Mouse (Mus musculus): ENCODE results near the gene Speer4a. TPM values are rescaled to one million over a fixed set of nuclear protein-coding genes. Genes with fewer than 3 reads are reported as not detected.
"Not testable (repeated sequence)": the region's sequence is repeated elsewhere in the genome, so short reads cannot be mapped to it uniquely, and the experiment has no call there.

Gene Speer4a
- not detected in 2 replicates for total RNA-seq (2014; rRNA removed)
- polyA plus RNA-seq (2012; rRNA removed), result not detected in 2 replicates

GRCm38 (mm10) chr5:26039458-26039857 lies at the start of gene Speer4a:
Gene Speer4a (minus strand): TSS chr5:26039558.
- not testable (repeated sequence) for H3K9ac ChIP-seq (ENCODE audit: low read depth, low read length); DNase-seq (ENCODE audit: extremely low read depth, low read depth, low spot score); H3K36me3 ChIP-seq (ENCODE audit: control insufficient read depth, insufficient read depth, low read length); H3K79me2 ChIP-seq (ENCODE audit: control insufficient read depth, insufficient read depth, low read length); H3K4me1 ChIP-seq (ENCODE audit: control insufficient read depth, insufficient read depth, low read length); H3K27ac ChIP-seq (replicated peaks; ENCODE audit: insufficient read depth, low read depth, low read length); H3K27me3 ChIP-seq (ENCODE audit: control insufficient read depth, insufficient read depth, low read length); H3K4me3 ChIP-seq (ENCODE audit: insufficient read depth, low read depth, low read length)
- 61% methylated on average over 2 of the region's 2 CpGs for WGBS

- not testable (repeated sequence) for H3K4me3 ChIP-seq (ENCODE audit: insufficient read depth, low read depth, low read length); H3K9ac ChIP-seq (ENCODE audit: low read depth, low read length); H3K36me3 ChIP-seq (ENCODE audit: control insufficient read depth, insufficient read depth, low read length); H3K27me3 ChIP-seq (ENCODE audit: control insufficient read depth, insufficient read depth, low read length); H3K27ac ChIP-seq (replicated peaks; ENCODE audit: insufficient read depth, low read depth, low read length); H3K79me2 ChIP-seq (ENCODE audit: control insufficient read depth, insufficient read depth, low read length); H3K4me1 ChIP-seq (ENCODE audit: control insufficient read depth, insufficient read depth, low read length); DNase-seq (ENCODE audit: extremely low read depth, low read depth, low spot score)
These were observed 39.7 kb upstream of the Speer4a start for GRCm38 (mm10) chr5:26079023-26079422.

- H3K4me3 ChIP-seq (ENCODE audit: insufficient read depth, low read depth, low read length), result no peak overlapping the region
- H3K36me3 ChIP-seq (ENCODE audit: control insufficient read depth, insufficient read depth, low read length), result no peaks in the 10 kb centered on the region
- H3K4me1 ChIP-seq (ENCODE audit: control insufficient read depth, insufficient read depth, low read length), result no peaks in the 10 kb centered on the region
- H3K27ac ChIP-seq (replicated peaks; ENCODE audit: insufficient read depth, low read depth, low read length), result no peak overlapping the region
- H3K79me2 ChIP-seq (ENCODE audit: control insufficient read depth, insufficient read depth, low read length), result no peaks in the 10 kb centered on the region
- DNase-seq (ENCODE audit: extremely low read depth, low read depth, low spot score), result no peak
- no peak overlapping the region for H3K9ac ChIP-seq (ENCODE audit: low read depth, low read length)
- H3K27me3 ChIP-seq (ENCODE audit: control insufficient read depth, insufficient read depth, low read length), result no peaks in the 10 kb centered on the region
- WGBS, result 79% methylated on average over 24 of the region's 24 CpGs
- no peak for TF ChIP-seq CTCF (IDR thresholded peaks at IDR 0.05; ENCODE audit: low read depth, low read length)
- TF ChIP-seq POLR2A (IDR thresholded peaks at IDR 0.05; ENCODE audit: extremely low read depth, insufficient read depth, low read length), result no peak
These were observed 31.4 kb upstream of the Speer4a start for GRCm38 (mm10) chr5:26070716-26071115.

- not testable (repeated sequence) for H3K27me3 ChIP-seq (ENCODE audit: control insufficient read depth, insufficient read depth, low read length); H3K4me3 ChIP-seq (ENCODE audit: insufficient read depth, low read depth, low read length); H3K4me1 ChIP-seq (ENCODE audit: control insufficient read depth, insufficient read depth, low read length); H3K27ac ChIP-seq (replicated peaks; ENCODE audit: insufficient read depth, low read depth, low read length); H3K9ac ChIP-seq (ENCODE audit: low read depth, low read length); H3K36me3 ChIP-seq (ENCODE audit: control insufficient read depth, insufficient read depth, low read length); H3K79me2 ChIP-seq (ENCODE audit: control insufficient read depth, insufficient read depth, low read length); DNase-seq (ENCODE audit: extremely low read depth, low read depth, low spot score)
- WGBS, result no CpG with 5 or more reads among the region's 2 CpGs
These were observed 19.1 kb upstream of the Speer4a start, which contains the start of gene Gm7347 for GRCm38 (mm10) chr5:26058481-26058880. Gene Gm7347 (minus strand): TSS chr5:26058581.

GRCm38 (mm10) chr5:26022816-26023215 lies 16.5 kb downstream of the Speer4a start, which contains the start of gene Gm5862:
Gene Gm5862 (minus strand): TSS chr5:26022916.
- not testable (repeated sequence) for H3K4me3 ChIP-seq (ENCODE audit: insufficient read depth, low read depth, low read length); H3K27me3 ChIP-seq (ENCODE audit: control insufficient read depth, insufficient read depth, low read length); H3K9ac ChIP-seq (ENCODE audit: low read depth, low read length); DNase-seq (ENCODE audit: extremely low read depth, low read depth, low spot score); H3K79me2 ChIP-seq (ENCODE audit: control insufficient read depth, insufficient read depth, low read length); H3K36me3 ChIP-seq (ENCODE audit: control insufficient read depth, insufficient read depth, low read length); H3K4me1 ChIP-seq (ENCODE audit: control insufficient read depth, insufficient read depth, low read length); H3K27ac ChIP-seq (replicated peaks; ENCODE audit: insufficient read depth, low read depth, low read length)
- no CpG with 5 or more reads among the region's 3 CpGs for WGBS

- DNase-seq (ENCODE audit: extremely low read depth, low read depth, low spot score); H3K79me2 ChIP-seq (ENCODE audit: control insufficient read depth, insufficient read depth, low read length): not testable (repeated sequence)
- 58% methylated on average over 7 of the region's 7 CpGs for WGBS
These were observed 31.7 kb downstream of the Speer4a start for GRCm38 (mm10) chr5:26007697-26008096.

GRCm38 (mm10) chr5:26006937-26007695 lies 32.2 kb downstream of the Speer4a start:
- not testable (repeated sequence) for H3K4me3 ChIP-seq (ENCODE audit: insufficient read depth, low read depth, low read length); H3K27me3 ChIP-seq (ENCODE audit: control insufficient read depth, insufficient read depth, low read length); H3K4me1 ChIP-seq (ENCODE audit: control insufficient read depth, insufficient read depth, low read length); H3K27ac ChIP-seq (replicated peaks; ENCODE audit: insufficient read depth, low read depth, low read length); H3K79me2 ChIP-seq (ENCODE audit: control insufficient read depth, insufficient read depth, low read length); H3K9ac ChIP-seq (ENCODE audit: low read depth, low read length); DNase-seq (ENCODE audit: extremely low read depth, low read depth, low spot score); H3K36me3 ChIP-seq (ENCODE audit: control insufficient read depth, insufficient read depth, low read length)
- 16% methylated on average over 45 of the region's 45 CpGs for WGBS

More at GRCm38 (mm10) chr5:26007697-26008096, 31.7 kb downstream of the Speer4a start:
- H3K4me1 ChIP-seq (ENCODE audit: control insufficient read depth, insufficient read depth, low read length); H3K9ac ChIP-seq (ENCODE audit: low read depth, low read length); H3K27me3 ChIP-seq (ENCODE audit: control insufficient read depth, insufficient read depth, low read length); H3K27ac ChIP-seq (replicated peaks; ENCODE audit: insufficient read depth, low read depth, low read length); H3K36me3 ChIP-seq (ENCODE audit: control insufficient read depth, insufficient read depth, low read length); H3K4me3 ChIP-seq (ENCODE audit: insufficient read depth, low read depth, low read length): not testable (repeated sequence)

- H3K4me3 ChIP-seq (ENCODE audit: insufficient read depth, low read depth, low read length); DNase-seq (ENCODE audit: extremely low read depth, low read depth, low spot score); H3K36me3 ChIP-seq (ENCODE audit: control insufficient read depth, insufficient read depth, low read length); H3K27me3 ChIP-seq (ENCODE audit: control insufficient read depth, insufficient read depth, low read length); H3K79me2 ChIP-seq (ENCODE audit: control insufficient read depth, insufficient read depth, low read length); H3K9ac ChIP-seq (ENCODE audit: low read depth, low read length); H3K4me1 ChIP-seq (ENCODE audit: control insufficient read depth, insufficient read depth, low read length); H3K27ac ChIP-seq (replicated peaks; ENCODE audit: insufficient read depth, low read depth, low read length): not testable (repeated sequence)
- 94% methylated on average over 1 of the region's 2 CpGs for whole genome bisulfite sequencing
These were observed 34.7 kb downstream of the Speer4a start, which contains the start of gene Gm1979 for GRCm38 (mm10) chr5:26004698-26005097. Gene Gm1979 (minus strand): TSS chr5:26004798.

- not testable (repeated sequence) for H3K4me1 ChIP-seq (ENCODE audit: control insufficient read depth, insufficient read depth, low read length); H3K27ac ChIP-seq (replicated peaks; ENCODE audit: insufficient read depth, low read depth, low read length); H3K4me3 ChIP-seq (ENCODE audit: insufficient read depth, low read depth, low read length); H3K27me3 ChIP-seq (ENCODE audit: control insufficient read depth, insufficient read depth, low read length); DNase-seq (ENCODE audit: extremely low read depth, low read depth, low spot score); H3K9ac ChIP-seq (ENCODE audit: low read depth, low read length); H3K36me3 ChIP-seq (ENCODE audit: control insufficient read depth, insufficient read depth, low read length); H3K79me2 ChIP-seq (ENCODE audit: control insufficient read depth, insufficient read depth, low read length)
- no CpG with 5 or more reads among the region's 3 CpGs for WGBS
These were observed 50.8 kb downstream of the Speer4a start, which contains the start of gene Gm21698 for GRCm38 (mm10) chr5:25988550-25988949. Gene Gm21698 (minus strand): TSS chr5:25988650.

Measured in liver, adult 2 months (tissue).